Mouse (Mus musculus) limb, embryonic 10.5 days (tissue): ENCODE data around the gene Abhd5. TPM values are rescaled to one million over a fixed set of nuclear protein-coding genes. Genes with fewer than 3 reads are reported as not detected.

Experiments
- DNase-seq: peaks from one replicate; pipeline ENCODE4 v3.0.0-alpha.2; 2017; ENCODE audit warnings: low spot score
- H3K27ac ChIP-seq: fragments of 300-500 bp; sonication (generic); 2 replicates; pipeline ENCODE4 v1.5.1; 2016; ENCODE audit warnings: mild to moderate bottlenecking
- H3K27me3 ChIP-seq: fragments of 300-500 bp; sonication (generic); 2 replicates; pipeline ENCODE4 v1.6.1; 2016; ENCODE audit warnings: low read depth, mild to moderate bottlenecking; ENCODE audit not compliant: poor library complexity, severe bottlenecking
- H3K36me3 ChIP-seq: fragments of 300-500 bp; sonication (generic); 2 replicates; pipeline ENCODE4 v1.6.1; 2016; ENCODE audit warnings: mild to moderate bottlenecking, moderate library complexity
- H3K4me1 ChIP-seq: fragments of 300-500 bp; sonication (generic); 2 replicates; pipeline ENCODE4 v1.6.1; 2016
- H3K4me3 ChIP-seq: fragments of 300-500 bp; sonication (generic); 2 replicates; pipeline ENCODE4 v1.5.1; 2016; ENCODE audit warnings: mild to moderate bottlenecking, moderate library complexity
- H3K9me3 ChIP-seq: fragments of 300-500 bp; sonication (generic); replicated peaks from 2 replicates; pipeline ENCODE4 v1.6.1; 2016; ENCODE audit warnings: mild to moderate bottlenecking
- WGBS: fragments of 180-500 bp; shearing (Covaris S2); methylation state at CpG from one replicate; pipeline ENCODE4 v1.1.7; 2016; 5-methylcytosine and 5-hydroxymethylcytosine counted together
- polyA plus RNA-seq: library from polyadenylated mRNA; unstranded; fragments of >200 nt; fragmentation: Nextera tagmentation; extraction: Ambion mirVana; gene quantifications from 2 replicates; pipeline ENCODE4 v1.2.1, GENCODE M21; 2016

Abhd5 gene
- polyA plus RNA-seq, 1 experiment from 2014 or later, result 20.3 TPM

- Histone ChIP-seq H3K36me3 (no peaks in the 10 kb centered on the region), H3K9me3 (no peaks in the 10 kb centered on the region), H3K4me3 (no peak overlapping the region), H3K4me1 (peaks cover 14% of the 10 kb centered on the region), H3K27me3 (no peaks in the 10 kb centered on the region), H3K27ac (no peak overlapping the region)
- no peak for DNase-seq
- 83% methylated on average over 5 of the region's 5 CpGs for WGBS
These were observed 44.4 kb downstream of the Abhd5 start for GRCm38 (mm10) chr9:122395816-122396215.

- Histone ChIP-seq H3K36me3 (no peaks in the 10 kb centered on the region), H3K4me3 (no peak overlapping the region), H3K27me3 (no peaks in the 10 kb centered on the region), H3K9me3 (no peaks in the 10 kb centered on the region), H3K27ac (no peak overlapping the region), H3K4me1 (peaks cover 14% of the 10 kb centered on the region)
- WGBS, result 97% methylated on average over 1 of the region's 1 CpGs
- no peak for DNase-seq
These were observed 45.7 kb downstream of the Abhd5 start for GRCm38 (mm10) chr9:122397156-122397555.

GRCm38 (mm10) chr9:122398746-122399145, 47.3 kb downstream of the Abhd5 start:
- 22% methylated on average over 7 of the region's 7 CpGs for WGBS
- Histone ChIP-seq H3K4me1 (peaks cover 14% of the 10 kb centered on the region), H3K36me3 (no peaks in the 10 kb centered on the region), H3K27ac (no peak overlapping the region), H3K27me3 (no peaks in the 10 kb centered on the region), H3K9me3 (no peaks in the 10 kb centered on the region), H3K4me3 (no peak overlapping the region)
- no peak for DNase-seq

GRCm38 (mm10) chr9:122401239-122401638, 49.8 kb downstream of the Abhd5 start:
- H3K27me3 ChIP-seq, result no peaks in the 10 kb centered on the region
- H3K27ac ChIP-seq, result no peak overlapping the region
- H3K36me3 ChIP-seq, result no peaks in the 10 kb centered on the region
- no peaks in the 10 kb centered on the region for H3K9me3 ChIP-seq
- H3K4me3 ChIP-seq, result no peak overlapping the region
- H3K4me1 ChIP-seq, result peaks cover 14% of the 10 kb centered on the region
- 87% methylated on average over 4 of the region's 4 CpGs for WGBS
- DNase-seq, result no peak

- Histone ChIP-seq H3K27ac (no peak overlapping the region), H3K4me3 (no peak overlapping the region), H3K27me3 (no peaks in the 10 kb centered on the region), H3K36me3 (no peaks in the 10 kb centered on the region), H3K9me3 (no peaks in the 10 kb centered on the region), H3K4me1 (no peaks in the 10 kb centered on the region)
- no peak for DNase-seq
- WGBS, result 91% methylated on average over 16 of the region's 16 CpGs
These were observed 59.2 kb downstream of the Abhd5 start for GRCm38 (mm10) chr9:122410437-122411175.

- H3K9me3 ChIP-seq, result no peaks in the 10 kb centered on the region
- no peak overlapping the region for H3K4me3 ChIP-seq
These were observed 63.2 kb downstream of the Abhd5 start for GRCm38 (mm10) chr9:122414648-122415047.

GRCm38 (mm10) chr9:122415056-122415775, 63.8 kb downstream of the Abhd5 start:
- H3K9me3 ChIP-seq, result no peaks in the 10 kb centered on the region
- peaks cover 10% of the 10 kb centered on the region for H3K4me1 ChIP-seq
- no peak for DNase-seq
- H3K27ac ChIP-seq, result no peak overlapping the region
- H3K4me3 ChIP-seq, result no peak overlapping the region
- H3K36me3 ChIP-seq, result no peaks in the 10 kb centered on the region
- peaks cover 13% of the 10 kb centered on the region; the same call in 1 of the 2 replicates for H3K27me3 ChIP-seq
- 88% methylated on average over 8 of the region's 8 CpGs for WGBS

More at GRCm38 (mm10) chr9:122414648-122415047, 63.2 kb downstream of the Abhd5 start:
- WGBS, result 89% methylated on average over 1 of the region's 1 CpGs
- H3K4me1 ChIP-seq, result peaks cover 10% of the 10 kb centered on the region
- H3K36me3 ChIP-seq, result no peaks in the 10 kb centered on the region
- no peak for DNase-seq
- no peak overlapping the region for H3K27ac ChIP-seq
- H3K27me3 ChIP-seq, result peaks cover 8% of the 10 kb centered on the region; the same call in 1 of the 2 replicates

- Histone ChIP-seq H3K9me3 (no peaks in the 10 kb centered on the region), H3K4me3 (no peak overlapping the region), H3K4me1 (peaks cover 10% of the 10 kb centered on the region), H3K27ac (no peak overlapping the region), H3K36me3 (no peaks in the 10 kb centered on the region), H3K27me3 (peaks cover 14% of the 10 kb centered on the region; the same call in 1 of the 2 replicates)
- DNase-seq, result no peak
- 26% methylated on average over 2 of the region's 2 CpGs for WGBS
These were observed 65.2 kb downstream of the Abhd5 start for GRCm38 (mm10) chr9:122416617-122417016.

- WGBS, result 77% methylated on average over 5 of the region's 5 CpGs
These were observed 68.9 kb downstream of the Abhd5 start for GRCm38 (mm10) chr9:122420195-122420756.

GRCm38 (mm10) chr9:122420772-122421764, 69.7 kb downstream of the Abhd5 start:
- no peak overlapping the region for H3K27ac ChIP-seq
- WGBS, result 25% methylated on average over 13 of the region's 13 CpGs
- H3K4me1 ChIP-seq, result peaks cover 10% of the 10 kb centered on the region
- peak; percentile 89 for DNase-seq
- no peak overlapping the region for H3K4me3 ChIP-seq
- peaks cover 14% of the 10 kb centered on the region; the same call in 1 of the 2 replicates for H3K27me3 ChIP-seq
- no peaks in the 10 kb centered on the region for H3K36me3 ChIP-seq
- H3K9me3 ChIP-seq, result no peaks in the 10 kb centered on the region

More at GRCm38 (mm10) chr9:122420195-122420756, 68.9 kb downstream of the Abhd5 start:
- Histone ChIP-seq H3K27me3 (peaks cover 14% of the 10 kb centered on the region; the same call in 1 of the 2 replicates), H3K4me3 (no peak overlapping the region), H3K4me1 (peaks cover 10% of the 10 kb centered on the region), H3K36me3 (no peaks in the 10 kb centered on the region), H3K27ac (no peak overlapping the region), H3K9me3 (no peaks in the 10 kb centered on the region)
- DNase-seq, result no peak

- Histone ChIP-seq H3K4me3 (no peak overlapping the region), H3K36me3 (no peaks in the 10 kb centered on the region), H3K27me3 (peaks cover 14% of the 10 kb centered on the region; the same call in 1 of the 2 replicates), H3K4me1 (peaks cover 7% of the 10 kb centered on the region), H3K27ac (no peak overlapping the region), H3K9me3 (no peaks in the 10 kb centered on the region)
- WGBS, result 90% methylated on average over 8 of the region's 8 CpGs
- DNase-seq, result no peak
These were observed 70.5 kb downstream of the Abhd5 start for GRCm38 (mm10) chr9:122421911-122422310.

- WGBS, result 88% methylated on average over 14 of the region's 14 CpGs
- Histone ChIP-seq H3K27ac (no peak overlapping the region), H3K4me1 (peaks cover 4% of the 10 kb centered on the region; the same call in 1 of the 2 replicates), H3K4me3 (no peak overlapping the region), H3K36me3 (no peaks in the 10 kb centered on the region), H3K9me3 (no peaks in the 10 kb centered on the region), H3K27me3 (peaks cover 11% of the 10 kb centered on the region; the same call in 1 of the 2 replicates)
- DNase-seq, result no peak
These were observed 71.3 kb downstream of the Abhd5 start for GRCm38 (mm10) chr9:122422706-122423105.
